Mouse (Mus musculus) MEL-GATA-1-ER (cell line): ENCODE measurements at regions not wholly inside any gene's neighbourhood (a gene's known extent, or its start where the extent isn't known, plus 50 kb on each side); places are given as distances from the start of the nearest gene placed in this dataset.

Experiments used
- DNase-seq: peaks from one replicate; pipeline ENCODE4 v3.0.0-alpha.2; 2012; ENCODE audit warnings: low read depth; ENCODE audit errors: extremely low read depth

DNA sequence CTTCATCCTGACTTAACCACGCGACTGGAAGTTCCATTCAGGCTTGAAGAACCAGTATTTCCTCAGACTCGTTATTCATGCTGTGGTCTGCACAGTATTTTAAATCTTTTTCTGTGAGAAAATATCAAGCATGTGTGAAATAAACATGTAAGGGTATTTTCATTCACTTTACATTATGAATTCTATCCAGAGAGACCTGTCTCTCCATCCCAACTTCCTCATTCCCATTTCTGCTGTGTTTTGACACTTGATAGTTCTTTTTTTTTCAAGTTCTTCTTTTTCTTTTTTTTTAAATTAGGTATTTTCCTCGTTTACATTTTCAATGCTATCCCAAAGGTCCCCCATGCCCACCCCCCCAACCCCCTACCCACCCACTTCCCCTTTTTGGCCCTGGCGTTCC, 919.4 kb downstream of the Tbl1xr1 start:
- peak; percentile 63 for DNase-seq

DNA sequence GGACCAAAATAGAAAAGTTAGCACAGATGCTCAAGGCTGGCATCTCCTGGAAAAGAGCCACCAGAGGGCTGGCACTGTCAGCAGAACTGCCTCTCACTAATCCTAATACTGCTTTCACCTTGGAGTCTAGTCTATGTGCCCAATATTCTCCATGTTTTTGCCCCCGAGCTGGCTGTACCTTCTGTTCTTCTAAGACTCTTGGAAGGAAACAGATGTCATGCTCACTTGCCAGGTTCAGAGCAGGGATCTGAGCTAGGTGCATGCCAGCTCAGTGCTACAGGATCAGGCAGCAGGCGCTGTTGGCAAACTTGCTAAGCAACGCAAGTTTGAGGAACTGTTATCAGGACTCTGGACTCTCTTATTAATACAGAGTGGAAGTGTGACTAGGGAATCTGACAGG, 924.6 kb downstream of the Tbl1xr1 start:
- no peak for DNase-seq

DNA sequence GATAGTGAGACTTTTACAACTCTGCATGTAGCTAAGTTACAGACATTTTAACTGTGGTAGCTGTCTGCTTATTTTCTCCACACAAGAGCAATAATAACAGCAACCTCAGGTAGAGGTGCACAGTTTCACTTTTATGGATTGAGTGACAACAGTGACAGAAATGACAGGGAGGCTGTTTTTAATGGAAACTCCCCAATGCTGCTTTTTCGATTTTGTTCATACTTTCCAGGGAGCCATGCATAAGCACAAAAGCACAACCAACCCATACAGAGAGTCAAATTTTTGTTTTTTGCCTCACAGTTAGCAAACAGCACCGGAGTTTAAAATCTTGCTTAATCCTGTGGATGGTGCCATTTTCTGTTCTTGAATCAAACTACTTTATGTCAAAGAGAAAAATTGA, 955.6 kb downstream of the Tbl1xr1 start:
- DNase-seq = no peak

DNA sequence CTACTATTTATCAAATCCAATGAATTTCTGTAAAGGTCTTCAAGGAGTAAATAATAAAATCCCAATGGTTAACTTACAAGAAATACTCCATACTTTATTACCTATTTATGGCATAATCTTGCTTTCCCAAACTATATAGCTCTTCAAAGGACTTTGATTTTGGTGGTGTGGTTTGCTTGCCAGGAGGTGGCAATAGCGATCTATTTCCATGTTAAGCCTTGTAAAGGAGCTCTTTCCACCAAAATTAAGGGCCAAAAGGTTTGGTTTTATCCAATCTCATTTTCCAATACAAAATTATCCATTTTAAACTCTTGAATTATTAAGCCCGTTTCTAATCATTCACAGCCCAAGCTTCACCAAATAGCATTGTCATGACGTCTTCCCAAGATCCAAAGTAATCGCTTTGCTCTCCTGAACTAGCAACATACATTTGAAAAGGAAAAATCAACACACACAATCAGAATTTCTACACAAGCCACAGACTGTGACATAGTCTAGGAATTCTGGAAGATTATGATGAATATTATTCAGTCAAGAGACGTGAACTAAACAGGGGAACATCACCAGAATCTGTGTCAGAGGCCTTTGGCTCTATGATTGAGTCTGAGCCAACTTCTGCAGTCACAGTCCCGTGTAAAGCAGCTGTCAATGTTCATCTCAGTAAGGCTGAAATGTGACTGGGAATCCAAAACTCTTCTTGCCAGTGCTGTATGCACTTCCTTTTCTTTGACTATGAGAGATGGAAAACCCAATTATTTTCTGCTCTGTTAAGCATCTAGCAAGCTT, 986.9 kb downstream of the Tbl1xr1 start:
- no peak for DNase-seq

DNA sequence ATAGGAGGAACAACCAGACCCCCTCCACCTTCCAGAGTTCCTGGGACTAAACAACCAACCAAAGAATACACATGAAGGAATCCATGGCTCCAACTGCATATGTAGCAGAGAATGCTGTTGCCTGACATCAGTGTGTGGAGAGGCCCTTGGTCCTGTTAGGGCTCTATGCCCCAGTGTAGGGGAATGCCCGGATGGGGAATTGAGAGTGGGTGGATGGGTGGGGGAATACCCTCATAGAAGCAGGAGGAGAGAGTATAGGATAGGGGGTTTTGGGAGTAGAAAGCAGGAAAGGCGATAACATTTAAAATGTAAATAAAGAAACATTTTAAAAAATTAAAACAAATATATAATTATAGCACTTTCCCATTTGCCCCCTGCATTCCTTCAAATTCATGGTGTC, 995.0 kb downstream of the Tbl1xr1 start:
- DNase-seq = no peak
